Mouse (Mus musculus) CH12.LX (cell line): ENCODE data around the gene Ttll5. TPM values are rescaled to one million over a fixed set of nuclear protein-coding genes. Genes with fewer than 3 reads are reported as not detected.

Source experiments
- DNase-seq: peaks from one replicate; pipeline ENCODE4 v3.0.0-alpha.2; 2013; ENCODE audit errors: extremely low read depth
- H3K27ac ChIP-seq: 2 replicates; pipeline ENCODE4 v1.5.1; 2012; ENCODE audit warnings: low read depth, mild to moderate bottlenecking, control low read depth, moderate library complexity; ENCODE audit not compliant: insufficient read depth
- H3K27me3 ChIP-seq: replicated peaks from 2 replicates; pipeline ENCODE3; 2012; ENCODE audit warnings: inconsistent platforms
- H3K36me3 ChIP-seq, 2 experiments: replicated peaks in 1 of 2; 2 replicates each; pipeline versions ENCODE3 to v1.6.1; 2012; ENCODE audit warnings: inconsistent platforms in 1 of 2, low read length in 1 of 2, mild to moderate bottlenecking in 1 of 2, mixed read lengths in 1 of 2, moderate library complexity in 1 of 2; ENCODE audit not compliant: control insufficient read depth in 1 of 2, insufficient read depth in 1 of 2
- H3K4me1 ChIP-seq, 2 experiments: 2 replicates each; pipeline ENCODE4 v1.6.1; 2012; ENCODE audit warnings: inconsistent platforms in 1 of 2, moderate library complexity in 1 of 2; ENCODE audit not compliant: insufficient read depth in 2 of 2, control insufficient read depth in 1 of 2
- H3K4me2 ChIP-seq: 2 replicates; pipeline ENCODE4 v1.6.1; 2012; ENCODE audit warnings: low read depth, mild to moderate bottlenecking, control low read depth; ENCODE audit not compliant: poor library complexity, insufficient read depth, severe bottlenecking
- H3K4me3 ChIP-seq, 3 experiments: fragments of 150-350 bp in 1 of 3; sonication (generic) in 1 of 3; replicated peaks in 1 of 3; 2 replicates each; pipeline versions ENCODE3 to v1.5.1; 2011 to 2012; ENCODE audit warnings: low read depth in 2 of 3, low read length in 2 of 3, mild to moderate bottlenecking in 2 of 3, moderate library complexity in 2 of 3, control low read depth in 1 of 3, improper control_type of control experiment in 1 of 3, inconsistent platforms in 1 of 3, mixed read lengths in 1 of 3; ENCODE audit not compliant: poor library complexity in 1 of 3
- H3K79me2 ChIP-seq: replicated peaks from 2 replicates; pipeline ENCODE4 v1.6.1; 2012; ENCODE audit warnings: mild to moderate bottlenecking, moderate library complexity; ENCODE audit not compliant: control insufficient read depth, poor library complexity, insufficient read depth, severe bottlenecking; ENCODE audit errors: extremely low read depth
- H3K9ac ChIP-seq: 2 replicates; pipeline ENCODE4 v1.6.1; 2012; ENCODE audit warnings: low read depth, mild to moderate bottlenecking, control low read depth, moderate library complexity; ENCODE audit not compliant: insufficient read depth
- H3K9me3 ChIP-seq: replicated peaks from 2 replicates; pipeline ENCODE3; 2012; ENCODE audit warnings: low read length, inconsistent platforms, mixed read lengths
- BHLHE40 ChIP-seq: IDR thresholded peaks from 2 replicates; pipeline ENCODE4 v1.6.1; 2011; ENCODE audit warnings: mild to moderate bottlenecking, low read depth, low read length, improper control_type of control experiment
- CHD1 ChIP-seq: IDR thresholded peaks from 2 replicates; pipeline ENCODE4 v1.6.1; 2012; ENCODE audit warnings: low read depth, low read length, improper control_type of control experiment, inconsistent platforms
- CHD2 ChIP-seq: IDR thresholded peaks from 2 replicates; pipeline ENCODE4 v1.6.1; 2011; ENCODE audit warnings: low read length, improper control_type of control experiment
- CTCF ChIP-seq, 2 experiments: IDR thresholded peaks in 1 of 2; conservative IDR thresholded peaks in 1 of 2; 2 replicates each; pipeline ENCODE4 v1.5.1; 2011 to 2012; ENCODE audit warnings: low read depth in 2 of 2, low read length in 2 of 2, improper control_type of control experiment in 1 of 2, inconsistent platforms in 1 of 2, mild to moderate bottlenecking in 1 of 2, moderate library complexity in 1 of 2
- ELF1 ChIP-seq: IDR thresholded peaks from 2 replicates; pipeline ENCODE4 v1.6.1; 2014; ENCODE audit warnings: low read depth, mild to moderate bottlenecking, inconsistent platforms, low read length, improper control_type of control experiment
- GABPA ChIP-seq: IDR thresholded peaks from 2 replicates; pipeline ENCODE4 v1.6.1; 2012; ENCODE audit warnings: low read depth, low read length, improper control_type of control experiment, inconsistent platforms; ENCODE audit not compliant: insufficient replicate concordance
- JUN ChIP-seq: IDR thresholded peaks from 2 replicates; pipeline ENCODE4 v1.6.1; 2011; ENCODE audit warnings: low read depth, mild to moderate bottlenecking, low read length, improper control_type of control experiment, moderate library complexity; ENCODE audit not compliant: insufficient read depth
- MEF2A ChIP-seq: IDR thresholded peaks from 2 replicates; pipeline ENCODE4 v1.6.1; 2014; ENCODE audit warnings: low read depth, mild to moderate bottlenecking, inconsistent platforms, low read length, improper control_type of control experiment, borderline replicate concordance
- MXI1 ChIP-seq: IDR thresholded peaks from 2 replicates; pipeline ENCODE4 v1.6.1; 2011; ENCODE audit warnings: mild to moderate bottlenecking, low read depth, low read length, improper control_type of control experiment
- RCOR1 ChIP-seq: conservative IDR thresholded peaks from 2 replicates; pipeline ENCODE4 v1.6.1; 2012; ENCODE audit warnings: low read depth, mild to moderate bottlenecking, inconsistent platforms, low read length, improper control_type of control experiment
- SIN3A ChIP-seq: IDR thresholded peaks from 2 replicates; pipeline ENCODE4 v1.6.1; 2012; ENCODE audit warnings: low read length, improper control_type of control experiment, inconsistent platforms
- SMC3 ChIP-seq: IDR thresholded peaks from 2 replicates; pipeline ENCODE4 v1.6.1; 2011; ENCODE audit warnings: low read depth, low read length, improper control_type of control experiment
- TBP ChIP-seq: conservative IDR thresholded peaks from 2 replicates; pipeline ENCODE4 v1.6.1; 2011; ENCODE audit warnings: low read depth, low read length, improper control_type of control experiment
- USF1 ChIP-seq: IDR thresholded peaks from 2 replicates; pipeline ENCODE4 v1.6.1; 2014; ENCODE audit warnings: low read depth, mild to moderate bottlenecking, inconsistent platforms, low read length, improper control_type of control experiment
- USF2 ChIP-seq: conservative IDR thresholded peaks from 2 replicates; pipeline ENCODE4 v1.6.1; 2011; ENCODE audit warnings: low read depth, low read length, improper control_type of control experiment
- dilution Hi-C: fragments of 300-500 bp; cut with MboI; formaldehyde crosslinking; loops from 2 replicates; pipeline ENCODE4 v1.14.3; 2020; ENCODE audit warnings: low sequenced_read_pairs; ENCODE audit not compliant: extremely low pct_unique_long_range_greater_than_20kb, extremely low pct_ligation_motif_present
- in situ Hi-C: fragments of 300-500 bp; cut with MboI; formaldehyde crosslinking; loops from 3 replicates; pipeline ENCODE4 v1.14.3; 2019; ENCODE audit warnings: low sequenced_read_pairs, low pct_ligation_motif_present, low pct_unique_long_range_greater_than_20kb, mixed read lengths
- polyA plus RNA-seq: library from polyadenylated mRNA; unstranded; fragments of >175 nt; gene quantifications from 2 replicates; pipeline ENCODE4 v1.2.1, GENCODE M21; 2012; ENCODE audit warnings: low read depth; ENCODE audit not compliant: insufficient read length
- total RNA-seq, 2 experiments: library from RNA; depleted of rRNA; stranded (reverse); fragments of 300-350 nt in 1 of 2; fragments of >200 nt in 1 of 2; gene quantifications; 2 replicates each; pipeline ENCODE4 v1.2.3; 2012 to 2014

Ttll5 gene
- total and polyA plus RNA-seq, 3 experiments, result 5.7 to 14.0 (median 8.7) TPM

DNA sequence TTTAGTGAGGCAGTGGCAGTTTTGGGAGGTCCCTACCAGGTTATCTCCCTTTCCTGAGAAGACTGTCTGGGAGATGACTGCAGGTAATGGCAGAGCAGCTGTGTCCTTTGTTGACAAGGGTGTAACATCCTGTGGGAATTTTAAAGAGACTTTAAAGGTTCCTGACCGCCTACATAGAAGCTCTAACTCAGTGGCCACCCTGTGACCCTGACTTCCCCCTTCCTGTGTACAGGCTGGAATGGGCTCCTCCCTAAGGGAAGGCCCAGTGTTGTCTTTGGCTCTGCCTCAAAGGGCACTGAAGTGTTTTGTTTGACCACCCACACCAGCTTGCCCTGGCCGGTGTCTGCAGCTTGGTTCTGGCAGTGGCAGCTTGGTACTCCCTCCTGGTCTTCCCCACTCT, 10.9 kb upstream of the Ttll5 start:
- no peak for DNase-seq
- no peaks in the 10 kb centered on the region for H3K27me3 ChIP-seq
- H3K9me3 ChIP-seq, result no peaks in the 10 kb centered on the region
- in situ Hi-C loops (no loop called here), dilution Hi-C loops (no loop called here)
- no peak overlapping the region for H3K4me3 ChIP-seq
- H3K79me2 ChIP-seq, result no peaks in the 10 kb centered on the region
- no peak overlapping the region for H3K4me2 ChIP-seq
- H3K4me1 ChIP-seq, result no peaks in the 10 kb centered on the region
- H3K9ac ChIP-seq, result no peak overlapping the region
- TF ChIP-seq SIN3A, result no peak
- no peak for TF ChIP-seq USF1
- TF ChIP-seq BHLHE40, result no peak
- peaks cover 53 to 85% of the 10 kb centered on the region in 2 experiments for H3K36me3 ChIP-seq
- H3K27ac ChIP-seq, result no peak overlapping the region

DNA sequence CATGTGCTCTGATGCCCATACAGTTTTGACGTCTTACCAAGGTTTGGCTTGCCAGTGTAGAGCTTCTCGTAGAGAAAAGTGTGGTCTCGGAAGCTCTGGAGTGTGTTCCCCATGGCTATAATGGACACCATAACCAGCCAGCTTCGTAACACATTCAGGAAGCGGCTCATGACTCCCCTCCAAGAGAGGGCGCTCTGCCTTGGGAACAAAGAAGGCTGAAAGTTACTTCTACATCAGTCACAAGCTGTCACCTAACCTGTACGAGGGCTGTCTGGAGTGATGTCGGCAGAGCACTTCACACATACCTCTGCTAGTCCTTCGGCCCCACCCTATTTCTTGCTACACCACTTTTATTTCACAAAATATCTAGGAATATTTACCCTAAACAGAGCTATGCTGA, 2.4 kb upstream of the Ttll5 start:
- H3K9ac ChIP-seq, result no peak overlapping the region
- dilution Hi-C loops, result no loop called here
- H3K9me3 ChIP-seq, result no peaks in the 10 kb centered on the region
- no peak for DNase-seq
- in situ Hi-C loops, result loop anchor here (5.0 kb wide), 1 partner anchor 135 kb away; the partner anchor contains the start of gene Batf
- no peaks in the 10 kb centered on the region for H3K27me3 ChIP-seq
- H3K27ac ChIP-seq, result no peak overlapping the region
- H3K4me1 ChIP-seq, result peaks cover 4 to 24% of the 10 kb centered on the region in 2 experiments; a peak in 2 of 4 replicates
- no peak for TF ChIP-seq CHD2
- no peak for TF ChIP-seq TBP
- no peak for TF ChIP-seq MEF2A
- TF ChIP-seq CHD1, result no peak
- no peak for TF ChIP-seq USF2
- TF ChIP-seq JUN, result no peak
- TF ChIP-seq RCOR1, result no peak
- TF ChIP-seq BHLHE40, result no peak
- TF ChIP-seq SMC3, result no peak; the same call in 1 of the 2 replicates
- TF ChIP-seq MXI1, result no peak
- TF ChIP-seq ELF1, result peak; percentile 33; the same call in 1 of the 2 replicates
- TF ChIP-seq GABPA, result no peak
- peak in 1 of 2 experiments; percentile 45; a peak in 2 of 4 replicates for TF ChIP-seq CTCF (conservative IDR thresholded peaks at IDR 0.05 in 1 of 2, IDR thresholded peaks at IDR 0.05 in 1 of 2; ENCODE audit: low read depth in 2 of 2, low read length in 2 of 2)
- no peak overlapping the region for H3K4me2 ChIP-seq
- H3K36me3 ChIP-seq, result peaks cover 28 to 61% of the 10 kb centered on the region in 2 experiments
- peaks cover 19% of the 10 kb centered on the region for H3K79me2 ChIP-seq
- no peak overlapping the region for H3K4me3 ChIP-seq
